Mouse (Mus musculus) spleen, postnatal 14 days (tissue): ENCODE results near the gene Ntrk3.

ENCODE experiments used
- DNase-seq, 2 experiments: peaks; one replicate each; pipeline ENCODE4 v3.0.0; 2021 to 2022; ENCODE audit warnings: low spot score in 2 of 2

Gene Ntrk3

GRCm38 (mm10) chr7:78361341-78362309 lies 376.2 kb downstream of the Ntrk3 start:
- DNase-seq = no peak

DNA sequence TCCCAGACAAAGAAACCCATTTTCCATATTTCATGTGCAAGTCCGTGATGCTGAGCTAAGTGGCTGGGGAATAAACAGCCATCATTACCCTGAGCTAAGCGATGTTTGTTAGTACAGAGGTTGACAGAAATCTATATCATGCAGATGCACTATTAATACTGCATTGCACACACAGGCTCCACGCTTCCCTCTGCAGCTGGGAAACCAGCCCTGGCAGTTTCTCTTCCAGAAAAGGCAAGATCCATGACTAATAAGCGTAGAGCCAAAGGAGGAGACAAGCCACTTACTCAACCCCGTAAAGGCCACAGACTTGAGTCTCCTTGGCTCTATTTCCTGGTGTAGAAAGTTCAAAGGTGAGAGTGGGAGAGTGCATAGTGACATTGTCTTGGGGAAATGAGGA lies 390.3 kb downstream of the Ntrk3 start:
- DNase-seq = no peak

DNA sequence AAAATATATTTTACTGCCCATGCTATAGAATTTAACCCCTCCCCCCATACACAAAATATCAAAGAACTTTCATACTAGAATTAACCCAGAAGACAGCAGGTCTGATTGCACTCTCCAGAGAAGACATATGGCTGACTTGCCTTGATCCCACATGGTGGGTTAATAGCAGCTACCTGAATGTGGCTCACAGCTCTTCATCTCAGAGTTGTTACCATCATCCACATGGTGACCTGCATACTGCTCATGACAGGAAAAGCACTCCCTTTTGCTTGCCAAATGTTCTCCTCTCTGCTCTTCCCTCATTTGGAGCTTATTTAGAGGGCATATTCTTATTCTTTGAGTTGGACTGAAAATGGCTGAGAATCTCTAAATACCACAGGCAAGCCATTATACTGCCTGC lies 404.4 kb downstream of the Ntrk3 start:
- DNase-seq = no peak

GRCm38 (mm10) chr7:78328301-78328700 lies 409.5 kb downstream of the Ntrk3 start:
- DNase-seq = no peak

- DNase-seq = no peak
Observed at GRCm38 (mm10) chr7:78326185-78326584, 411.6 kb downstream of the Ntrk3 start.

DNA sequence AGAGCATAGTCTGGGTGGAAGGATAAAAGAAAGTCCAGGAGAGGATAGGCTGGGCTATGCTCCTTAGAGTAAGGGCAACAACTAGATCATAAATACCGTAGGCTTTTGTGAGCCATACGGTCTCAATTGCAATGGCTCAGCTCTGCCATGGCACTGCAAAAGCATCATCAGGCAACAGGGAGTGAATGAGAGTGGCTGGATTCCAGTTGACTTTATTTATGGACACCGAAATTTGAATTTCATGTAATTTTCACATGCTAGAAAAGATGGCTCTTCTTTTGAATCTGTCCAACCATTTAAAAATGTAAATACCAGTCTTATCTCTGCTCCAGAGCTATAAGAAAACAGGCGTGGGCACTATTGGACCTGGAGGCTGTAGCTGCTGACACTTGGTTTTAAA lies 419.2 kb downstream of the Ntrk3 start:
- DNase-seq = no peak

GRCm38 (mm10) chr7:78305770-78306169 lies 432.0 kb downstream of the Ntrk3 start:
- DNase-seq = no peak

- no peak for DNase-seq
Observed at GRCm38 (mm10) chr7:78305029-78305428, 432.8 kb downstream of the Ntrk3 start.

GRCm38 (mm10) chr7:78297290-78297689 lies 440.5 kb downstream of the Ntrk3 start:
- no peak for DNase-seq

GRCm38 (mm10) chr7:78294322-78294721 lies 443.5 kb downstream of the Ntrk3 start:
- no peak for DNase-seq

- no peak for DNase-seq
Observed at GRCm38 (mm10) chr7:78290186-78290585, 447.6 kb downstream of the Ntrk3 start.

- no peak for DNase-seq
Observed at GRCm38 (mm10) chr7:78286516-78287238, 451.1 kb downstream of the Ntrk3 start.

DNA sequence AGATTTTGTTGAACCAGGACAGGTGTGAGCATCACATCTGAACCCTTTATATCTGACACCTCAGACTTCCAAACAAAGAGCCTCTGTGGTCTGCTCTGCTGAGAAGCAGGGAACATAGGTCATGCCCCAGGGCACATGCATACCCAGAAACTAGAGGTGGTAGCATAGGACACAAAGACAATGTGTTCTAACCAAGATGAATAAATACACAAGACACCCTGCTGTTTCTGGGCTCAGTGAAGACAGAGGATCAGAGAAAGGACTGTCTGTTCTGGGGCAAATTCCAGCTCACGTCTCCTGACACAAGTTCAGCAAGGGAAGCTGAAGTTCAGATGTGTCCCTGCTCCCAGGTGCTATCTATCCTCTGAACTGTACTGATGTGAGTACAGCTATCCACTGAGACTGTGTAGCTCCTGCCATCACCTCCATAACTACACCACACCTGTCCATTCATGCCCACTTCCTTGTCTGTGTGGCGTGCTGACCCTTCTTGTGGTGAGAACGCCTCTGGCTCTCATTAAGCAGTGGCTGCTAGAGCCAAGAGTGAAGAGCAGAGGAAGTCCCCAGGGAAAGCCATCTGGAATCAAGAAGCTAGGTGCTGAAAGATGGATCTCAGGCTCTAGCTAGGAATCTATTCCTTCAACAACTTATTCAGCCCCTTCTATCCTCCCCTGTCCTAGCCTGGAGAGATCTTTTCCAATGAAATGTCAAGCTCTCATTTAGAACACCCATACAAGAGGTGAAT lies 468.1 kb downstream of the Ntrk3 start:
- no peak for DNase-seq

DNA sequence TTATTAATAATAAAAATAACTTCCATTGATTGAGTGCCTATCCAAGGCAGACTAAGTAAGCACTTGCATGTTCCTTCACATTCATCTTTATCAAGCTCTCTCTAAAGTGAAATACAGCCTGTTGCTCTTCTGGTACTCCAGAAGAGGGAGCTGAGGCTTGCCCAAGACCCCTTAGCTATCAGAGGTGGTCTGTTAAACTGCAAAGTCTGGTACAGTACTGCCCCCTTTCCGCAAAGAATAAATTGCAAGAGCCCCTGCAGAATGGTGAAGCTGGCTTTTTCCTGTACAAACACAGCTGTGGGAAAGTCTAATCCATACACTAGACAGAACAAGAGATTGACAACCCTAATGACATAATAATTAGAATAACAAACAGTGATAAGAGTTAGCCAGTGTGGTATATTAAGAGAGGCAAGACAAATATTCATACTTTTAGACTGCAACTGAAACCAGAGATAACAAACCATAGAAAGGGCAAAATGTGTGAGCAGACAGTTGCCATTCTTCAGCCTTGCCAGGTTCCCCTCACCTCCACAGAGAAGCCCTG lies 470.3 kb downstream of the Ntrk3 start:
- no peak for DNase-seq

DNA sequence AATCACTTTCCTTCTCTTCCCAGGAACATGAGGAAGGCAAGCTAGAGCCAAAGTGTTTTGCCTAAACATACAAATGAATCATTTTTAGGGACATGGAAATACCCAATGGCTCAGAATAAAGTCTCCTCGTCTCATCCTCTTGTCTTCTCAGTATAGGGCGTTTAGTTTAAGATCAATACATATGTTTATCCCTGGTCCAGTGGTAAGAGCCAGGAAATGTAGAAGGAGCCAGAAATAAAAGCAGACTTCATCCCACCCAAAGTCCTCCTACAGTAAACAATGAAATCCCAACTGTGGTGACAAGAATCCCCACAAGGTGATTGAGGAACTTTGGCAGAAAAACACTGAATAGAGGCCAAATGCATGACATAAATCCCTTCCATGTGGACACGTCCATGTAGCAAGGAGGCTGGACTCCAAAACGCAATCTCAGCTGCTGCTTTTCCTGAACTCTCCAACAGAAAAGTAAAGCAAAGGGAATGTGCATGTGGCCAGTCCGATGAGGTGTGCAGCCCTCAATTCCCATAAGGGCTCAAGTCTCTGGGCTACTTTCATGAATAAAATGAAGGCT lies 473.3 kb downstream of the Ntrk3 start:
- no peak for DNase-seq

DNA sequence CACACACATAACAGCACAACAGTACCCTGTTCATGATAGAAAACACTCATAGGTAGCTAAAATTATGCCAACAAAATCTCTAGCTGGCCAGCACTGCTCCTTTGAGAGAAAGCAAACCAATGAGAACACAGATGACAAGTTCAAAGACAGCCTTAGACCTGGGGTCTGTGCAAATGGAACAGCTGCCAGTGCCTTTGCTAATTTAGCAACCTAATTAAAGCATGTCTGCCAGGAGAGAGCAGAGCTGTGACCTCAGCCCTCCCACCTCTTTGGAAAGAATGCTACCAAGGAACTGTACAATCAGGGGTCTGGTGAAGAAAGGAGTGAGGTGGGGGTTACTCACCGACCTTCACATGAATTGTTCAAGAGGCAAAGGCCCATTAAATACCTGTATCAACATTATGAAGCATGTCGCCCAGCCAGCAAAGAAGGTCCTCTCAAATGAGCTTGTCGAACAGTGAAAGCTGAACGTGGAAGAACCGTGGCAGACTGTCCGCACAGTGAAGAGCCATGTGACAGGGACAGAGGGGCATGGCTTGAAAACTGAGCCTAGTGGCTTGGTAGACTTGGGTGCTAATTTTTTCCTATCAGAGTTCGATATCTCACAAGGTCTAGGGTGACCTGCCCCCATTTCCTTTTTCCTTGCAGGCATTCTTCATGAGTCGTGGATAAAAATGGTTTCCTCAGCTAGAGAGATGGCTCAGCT lies 476.2 kb downstream of the Ntrk3 start:
- no peak for DNase-seq

DNA sequence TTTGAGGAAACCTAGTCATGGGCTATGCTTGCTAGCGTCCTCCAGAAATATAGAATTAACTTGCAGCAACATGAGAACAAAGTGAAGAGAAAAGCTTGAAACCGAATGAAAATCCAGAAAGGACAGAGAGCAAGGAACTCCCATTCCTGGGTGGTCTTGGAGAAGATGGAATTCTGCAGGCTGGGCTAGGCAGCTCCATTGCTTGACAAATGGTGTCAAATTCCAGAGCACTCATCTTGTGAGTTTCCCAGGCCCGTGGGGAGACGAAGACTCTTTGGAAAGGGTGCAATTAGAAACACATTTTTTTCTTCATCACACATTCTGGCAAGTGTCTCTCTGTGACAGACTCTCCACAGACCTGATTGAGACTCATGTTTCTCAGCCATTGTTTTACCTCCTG lies 479.7 kb downstream of the Ntrk3 start:
- DNase-seq = no peak

- no peak for DNase-seq
Observed at GRCm38 (mm10) chr7:78253777-78254385, 483.9 kb downstream of the Ntrk3 start.

- DNase-seq = no peak
Observed at GRCm38 (mm10) chr7:78248119-78248642, 489.6 kb downstream of the Ntrk3 start.

- no peak for DNase-seq
Observed at GRCm38 (mm10) chr7:78239012-78239411, 498.8 kb downstream of the Ntrk3 start.
